Mouse (Mus musculus): Measurements from ENCODE around the gene Apba2. TPM values are rescaled to one million over a fixed set of nuclear protein-coding genes. Genes with fewer than 3 reads are reported as not detected.

Apba2 gene
- 5.7 and 8.2 TPM in 2 replicates for polyA plus RNA-seq (2015; fragmentation: Nextera tagmentation; extraction: Ambion mirVana)

GRCm38 (mm10) chr7:64501536-64502270 is at the start of gene Apba2:
TSS of gene Apba2 (plus strand) at chr7:64501706.
- Histone ChIP-seq H3K4me2 (peak within 1 kb of the TSS; percentile 99), H3K9ac (peak within 1 kb of the TSS; percentile 47), H3K36me3 (no peaks in the 10 kb centered on the region), H3K27ac (no peak within 1 kb of the TSS), H3K9me3 (no peaks in the 10 kb centered on the region), H3K27me3 (peaks cover 40% of the 10 kb centered on the region), H3K4me3 (peak within 1 kb of the TSS; percentile 57), H3K4me1 (peaks cover 15% of the 10 kb centered on the region)
- 0% methylated on average over 73 of the region's 96 CpGs for whole genome bisulfite sequencing
- no peak for ATAC-seq (ENCODE audit: insufficient number of reproducible peaks, low FRiP score, low TSS enrichment, low read depth)

DNA sequence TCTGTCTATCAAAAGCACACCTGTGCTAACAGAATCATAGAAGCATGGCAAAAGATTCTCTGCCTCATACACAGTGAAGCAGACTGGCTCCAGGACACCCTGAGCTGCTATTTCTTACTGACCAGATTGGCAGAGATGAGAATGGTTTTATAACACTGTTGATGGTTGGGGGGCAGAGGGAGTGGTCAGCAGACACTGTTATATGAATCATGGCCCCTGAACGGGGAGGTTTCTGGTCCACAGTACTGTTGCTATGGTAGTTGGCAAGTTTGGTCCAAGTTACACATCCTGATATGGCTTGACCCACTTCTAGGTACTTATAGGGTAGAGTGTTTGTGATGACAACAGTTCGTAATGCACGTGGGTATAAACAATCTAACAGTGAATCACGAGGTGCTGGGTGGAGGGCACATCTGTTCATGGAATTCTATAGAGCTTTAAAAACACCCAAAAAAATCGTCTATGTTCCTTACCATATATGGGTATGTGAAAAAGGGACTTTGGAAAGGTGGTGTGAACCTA is 49.6 kb upstream of the Apba2 start:
- WGBS = 71% methylated on average over 5 of the region's 5 CpGs
- Histone ChIP-seq H3K4me1 (no peaks in the 10 kb centered on the region), H3K4me2 (no peak overlapping the region), H3K27ac (no peak overlapping the region), H3K9me3 (no peaks in the 10 kb centered on the region), H3K27me3 (no peaks in the 10 kb centered on the region), H3K4me3 (no peak overlapping the region), H3K36me3 (no peaks in the 10 kb centered on the region), H3K9ac (no peak overlapping the region)
- no peak for ATAC-seq (ENCODE audit: insufficient number of reproducible peaks, low FRiP score, low TSS enrichment, low read depth)

DNA sequence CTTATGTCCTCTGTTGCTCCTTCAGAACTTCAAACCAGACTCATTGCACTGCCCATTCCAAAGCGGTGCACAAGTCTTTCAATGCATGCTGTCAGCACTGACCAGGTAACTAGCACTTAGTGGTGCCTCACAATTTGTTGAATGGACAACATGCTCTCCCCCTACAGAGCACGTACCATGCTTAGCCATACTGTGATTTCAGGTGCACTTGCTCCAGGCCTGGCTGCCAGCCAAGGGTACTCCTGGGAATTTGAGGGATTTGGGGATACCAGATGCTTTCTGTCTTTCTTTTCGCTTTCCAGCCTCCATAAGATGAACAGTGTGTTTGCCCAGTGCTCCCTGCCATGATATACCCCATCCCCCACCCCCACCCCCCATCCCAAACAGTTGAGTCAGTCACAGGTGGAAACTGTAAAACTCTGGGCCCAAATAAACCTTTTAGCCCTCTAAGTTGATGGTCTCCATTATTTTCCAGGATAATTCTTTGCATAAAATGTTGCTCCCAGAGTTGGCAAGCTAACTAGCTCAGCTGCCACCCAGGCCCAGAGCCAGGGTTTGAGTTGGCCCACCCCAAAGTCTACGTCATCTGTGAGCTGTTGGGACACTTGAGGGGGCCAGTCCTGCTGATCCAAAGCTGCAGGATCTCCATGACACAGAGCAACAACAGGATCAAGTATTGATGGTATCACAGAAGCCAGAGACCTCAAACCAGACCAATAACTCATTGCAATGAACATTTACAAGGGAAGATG is 48.9 kb upstream of the Apba2 start:
- no peaks in the 10 kb centered on the region for H3K27me3 ChIP-seq
- H3K4me3 ChIP-seq = no peak overlapping the region
- no peaks in the 10 kb centered on the region for H3K4me1 ChIP-seq
- no peak overlapping the region for H3K9ac ChIP-seq
- H3K4me2 ChIP-seq = no peak overlapping the region
- no peaks in the 10 kb centered on the region for H3K36me3 ChIP-seq
- H3K9me3 ChIP-seq = no peaks in the 10 kb centered on the region
- WGBS = 43% methylated on average over 4 of the region's 4 CpGs
- no peak for ATAC-seq (ENCODE audit: insufficient number of reproducible peaks, low FRiP score, low TSS enrichment, low read depth)
- H3K27ac ChIP-seq = 0 out of 2 replicates have a peak overlapping the region, but pooled peaks have one; percentile 7

DNA sequence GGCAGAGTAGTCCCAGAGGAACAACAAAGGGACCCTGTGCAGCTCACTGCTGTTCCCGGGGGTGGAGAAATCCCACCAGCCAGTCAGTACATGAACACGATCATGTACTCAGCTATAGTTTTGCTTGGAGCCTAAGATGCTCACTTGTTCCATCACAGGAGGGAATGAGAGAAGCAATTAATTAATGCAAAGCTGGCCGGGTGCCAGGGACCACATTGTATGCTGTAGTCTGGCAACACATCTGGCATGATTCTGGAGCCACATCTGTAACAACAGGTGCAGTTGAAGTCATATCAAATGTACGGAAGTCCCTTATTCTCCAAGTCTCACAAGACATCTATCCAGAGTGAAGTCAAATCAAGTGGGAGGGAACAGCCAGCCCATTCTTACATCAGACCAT is 45.3 kb upstream of the Apba2 start:
- H3K9ac ChIP-seq = no peak overlapping the region
- H3K36me3 ChIP-seq = no peaks in the 10 kb centered on the region
- H3K27ac ChIP-seq = no peak overlapping the region
- no peaks in the 10 kb centered on the region for H3K4me1 ChIP-seq
- no peak; the same call in 1 of the 2 replicates for ATAC-seq (ENCODE audit: insufficient number of reproducible peaks, low FRiP score, low TSS enrichment, low read depth)
- H3K27me3 ChIP-seq = no peaks in the 10 kb centered on the region
- no peaks in the 10 kb centered on the region for H3K9me3 ChIP-seq
- no peak overlapping the region for H3K4me3 ChIP-seq
- H3K4me2 ChIP-seq = no peak overlapping the region
- 72% methylated on average over 4 of the region's 4 CpGs for WGBS

DNA sequence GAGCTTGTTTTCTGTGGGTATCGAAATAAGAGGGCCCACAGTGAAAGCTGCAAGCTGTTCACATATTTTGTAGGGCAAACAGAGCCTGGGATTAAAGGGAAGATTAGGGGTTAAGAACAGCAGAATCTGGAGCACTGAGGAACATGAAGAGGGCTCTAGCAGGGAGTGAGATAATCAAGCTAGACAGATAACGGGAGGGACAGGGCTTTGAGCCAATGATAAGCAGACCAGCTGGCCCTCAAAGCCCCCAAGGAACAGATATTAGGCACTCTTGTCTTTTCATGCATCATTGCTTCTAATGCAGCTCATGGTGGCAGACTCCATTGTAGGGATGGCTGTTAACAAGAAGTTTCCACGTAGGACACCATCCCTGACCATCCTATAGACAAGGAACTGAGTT is 44.8 kb upstream of the Apba2 start:
- no peaks in the 10 kb centered on the region for H3K9me3 ChIP-seq
- H3K4me3 ChIP-seq = no peak overlapping the region
- no peak overlapping the region for H3K4me2 ChIP-seq
- H3K9ac ChIP-seq = no peak overlapping the region
- H3K27ac ChIP-seq = no peak overlapping the region
- 84% methylated on average over 3 of the region's 3 CpGs for WGBS
- no peaks in the 10 kb centered on the region for H3K4me1 ChIP-seq
- ATAC-seq (ENCODE audit: insufficient number of reproducible peaks, low FRiP score, low TSS enrichment, low read depth) = no peak
- H3K36me3 ChIP-seq = no peaks in the 10 kb centered on the region
- H3K27me3 ChIP-seq = no peaks in the 10 kb centered on the region

DNA sequence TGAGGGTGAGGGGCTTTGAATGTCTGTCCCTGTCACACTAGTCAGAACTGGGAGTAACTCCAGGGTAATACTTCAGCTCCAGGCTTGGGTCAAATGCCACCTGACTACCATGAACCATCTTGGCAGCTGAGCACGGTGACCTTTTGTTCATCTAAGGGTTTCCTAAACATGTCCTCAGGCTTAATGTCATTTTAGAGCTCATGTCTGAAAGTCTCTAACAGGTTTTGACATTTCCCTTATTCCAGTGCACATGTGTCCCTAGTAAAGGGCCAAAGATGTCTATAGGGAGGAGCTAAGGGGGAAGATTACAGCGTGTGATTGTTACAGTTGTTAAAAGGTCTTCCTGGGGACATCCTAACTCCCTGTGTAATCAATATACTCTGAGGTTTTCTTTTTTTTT is 43.7 kb upstream of the Apba2 start:
- Histone ChIP-seq H3K27ac (no peak overlapping the region), H3K27me3 (no peaks in the 10 kb centered on the region), H3K4me1 (no peaks in the 10 kb centered on the region), H3K36me3 (no peaks in the 10 kb centered on the region), H3K9ac (no peak overlapping the region), H3K9me3 (no peaks in the 10 kb centered on the region), H3K4me2 (no peak overlapping the region), H3K4me3 (no peak overlapping the region)
- 86% methylated on average over 2 of the region's 2 CpGs for WGBS
- ATAC-seq (ENCODE audit: insufficient number of reproducible peaks, low FRiP score, low TSS enrichment, low read depth) = no peak

- H3K9ac ChIP-seq = no peak overlapping the region
- WGBS = 35% methylated on average over 10 of the region's 10 CpGs
- no peak overlapping the region for H3K4me2 ChIP-seq
- H3K9me3 ChIP-seq = no peaks in the 10 kb centered on the region
- no peak overlapping the region for H3K4me3 ChIP-seq
- peaks cover 12% of the 10 kb centered on the region for H3K4me1 ChIP-seq
- ATAC-seq (ENCODE audit: insufficient number of reproducible peaks, low FRiP score, low TSS enrichment, low read depth) = no peak
- no peaks in the 10 kb centered on the region for H3K36me3 ChIP-seq
- H3K27ac ChIP-seq = no peak overlapping the region
- peaks cover 21% of the 10 kb centered on the region for H3K27me3 ChIP-seq
Observed at GRCm38 (mm10) chr7:64497438-64497837, 4.1 kb upstream of the Apba2 start.

GRCm38 (mm10) chr7:64502271-64503180 is 1.0 kb downstream of the Apba2 start:
- H3K9ac ChIP-seq = peak overlapping the region; percentile 47
- no peaks in the 10 kb centered on the region for H3K36me3 ChIP-seq
- no peak for ATAC-seq (ENCODE audit: insufficient number of reproducible peaks, low FRiP score, low TSS enrichment, low read depth)
- peak overlapping the region; percentile 99 for H3K4me2 ChIP-seq
- 2% methylated on average over 46 of the region's 47 CpGs for WGBS
- H3K27me3 ChIP-seq = peaks cover 40% of the 10 kb centered on the region
- H3K4me1 ChIP-seq = peaks cover 15% of the 10 kb centered on the region
- H3K9me3 ChIP-seq = no peaks in the 10 kb centered on the region
- H3K4me3 ChIP-seq = peak overlapping the region; percentile 57
- H3K27ac ChIP-seq = no peak overlapping the region

- ATAC-seq (ENCODE audit: insufficient number of reproducible peaks, low FRiP score, low TSS enrichment, low read depth) = no peak
- H3K4me3 ChIP-seq = no peak overlapping the region
- 70% methylated on average over 6 of the region's 6 CpGs for WGBS
- no peaks in the 10 kb centered on the region for H3K9me3 ChIP-seq
- no peak overlapping the region for H3K9ac ChIP-seq
- H3K27ac ChIP-seq = no peak overlapping the region
- H3K27me3 ChIP-seq = peaks cover 40% of the 10 kb centered on the region
- no peak overlapping the region for H3K4me2 ChIP-seq
- H3K36me3 ChIP-seq = no peaks in the 10 kb centered on the region
- peaks cover 15% of the 10 kb centered on the region for H3K4me1 ChIP-seq
Observed at GRCm38 (mm10) chr7:64503641-64504040, 2.1 kb downstream of the Apba2 start.

DNA sequence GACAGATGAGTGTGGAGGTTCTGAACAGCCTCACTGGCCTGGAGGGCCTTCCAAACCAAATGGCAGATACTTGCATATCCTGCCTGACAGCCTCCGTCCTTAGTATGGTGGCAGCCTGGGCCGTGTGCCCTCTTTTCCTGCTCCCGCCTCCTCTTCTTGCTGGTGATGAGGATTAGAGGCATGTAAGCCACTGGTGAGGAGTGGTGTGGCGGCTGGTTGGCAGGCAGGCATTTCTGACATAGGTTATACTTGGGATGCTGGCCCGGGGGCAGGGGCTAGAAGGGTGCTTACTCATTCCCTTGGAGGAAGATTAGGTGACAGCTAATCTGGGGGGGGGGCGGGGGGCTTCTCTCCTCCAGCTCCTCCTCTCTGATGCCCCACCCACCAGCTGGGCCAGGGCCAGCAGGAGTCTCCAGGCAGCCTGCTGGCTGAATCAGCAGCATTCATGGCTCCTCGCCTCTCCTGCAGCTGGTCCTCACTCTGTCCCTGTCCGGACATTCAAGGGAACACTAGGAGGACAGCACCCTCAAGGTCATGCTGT is 3.3 kb downstream of the Apba2 start:
- Histone ChIP-seq H3K27me3 (peaks cover 40% of the 10 kb centered on the region), H3K4me3 (no peak overlapping the region), H3K9ac (no peak overlapping the region), H3K27ac (no peak overlapping the region), H3K4me1 (peaks cover 15% of the 10 kb centered on the region), H3K36me3 (no peaks in the 10 kb centered on the region), H3K4me2 (no peak overlapping the region), H3K9me3 (no peaks in the 10 kb centered on the region)
- 24% methylated on average over 8 of the region's 8 CpGs for WGBS
- no peak for ATAC-seq (ENCODE audit: insufficient number of reproducible peaks, low FRiP score, low TSS enrichment, low read depth)

GRCm38 (mm10) chr7:64505571-64505970 is 4.1 kb downstream of the Apba2 start:
- Histone ChIP-seq H3K4me3 (no peak overlapping the region), H3K27me3 (peaks cover 38% of the 10 kb centered on the region), H3K27ac (no peak overlapping the region), H3K36me3 (no peaks in the 10 kb centered on the region), H3K9me3 (no peaks in the 10 kb centered on the region), H3K9ac (no peak overlapping the region), H3K4me1 (peaks cover 15% of the 10 kb centered on the region), H3K4me2 (no peak overlapping the region)
- WGBS = 89% methylated on average over 3 of the region's 3 CpGs
- no peak for ATAC-seq (ENCODE audit: insufficient number of reproducible peaks, low FRiP score, low TSS enrichment, low read depth)
